Comparison of ENCODE assay signal across 20 mouse cellular contexts in genomic region chr19:43560244-43560643, GRCm38 (mm10). TPM values are rescaled to one million over a fixed set of nuclear protein-coding genes. Genes with fewer than 3 reads are reported as not detected.
"Had no signal": no experiment of that assay in that cellular context is flagged by ENCODE, and none has a peak within 500 bp of the region (broad histone marks: within the 10 kb centered on the region; RNA-seq: fewer than 3 reads in every experiment).

No protein-coding gene starts in this region.

- ATAC-seq: liver, postnatal 0 days; midbrain, embryonic 16.5 days had no signal

- DNase-seq: kidney, adult 8-10 months; kidney, postnatal 36 days; layer of hippocampus, adult 9-11 months; layer of hippocampus, postnatal 36 days; liver; liver, embryonic 13.5 days; liver, postnatal 0 days; lung, postnatal 14 days; right cerebral cortex, adult 18-20 months; right cerebral cortex, postnatal 25 days; spleen, adult 18-20 months; thymus, adult 18-20 months; thymus, postnatal 25 days had no signal

- H3K4me2 ChIP-seq: limb, embryonic 12.5 days; liver, embryonic 13.5 days; lung, embryonic 15.5 days; midbrain, embryonic 12.5 days had no signal

- H3K27ac ChIP-seq: kidney, postnatal 0 days; limb, embryonic 12.5 days; liver, embryonic 13.5 days; lung, embryonic 15.5 days; midbrain, embryonic 12.5 days had no signal

- H3K27me3 ChIP-seq: lung, embryonic 15.5 days; midbrain, embryonic 12.5 days had no signal

- H3K9ac ChIP-seq: limb, embryonic 12.5 days; liver, embryonic 13.5 days; liver, postnatal 0 days; lung, embryonic 15.5 days; midbrain, embryonic 12.5 days had no signal

- H3K4me3 ChIP-seq: limb, embryonic 12.5 days; liver, embryonic 13.5 days; lung, embryonic 15.5 days; midbrain, embryonic 12.5 days had no signal

- H3K36me3 ChIP-seq: limb, embryonic 12.5 days; liver, embryonic 13.5 days; lung, embryonic 15.5 days; midbrain, embryonic 12.5 days had no signal

- H3K9me3 ChIP-seq: limb, embryonic 12.5 days; liver, embryonic 13.5 days; lung, embryonic 15.5 days; midbrain, embryonic 12.5 days had no signal

- H3K4me1 ChIP-seq: limb, embryonic 12.5 days; liver, embryonic 13.5 days; midbrain, embryonic 12.5 days had no signal

RNA-seq across cellular contexts. Expression of gene Nkx2-3, which starts 51.9 kb away (rescaled TPM):
- polyA plus RNA-seq: kidney, postnatal 0 days; limb, embryonic 12.5 days; lung, embryonic 15.5 days; neural tube, embryonic 14.5 days; urinary bladder, adult 2 months had no signal
